Mouse (Mus musculus) stomach, embryonic 14.5 days (tissue): ENCODE results near the gene Barx1. TPM values are rescaled to one million over a fixed set of nuclear protein-coding genes. Genes with fewer than 3 reads are reported as not detected.
A peak's percentile ranks its signal among the peaks of the same experiment; 100 is the strongest.

Source experiments
- ATAC-seq: fragments of 200-750 bp; cut with Nextera tagmentation; 2 replicates; pipeline ENCODE4 v1.8.0; 2017; ENCODE audit warnings: low read depth, moderate TSS enrichment; ENCODE audit not compliant: insufficient number of reproducible peaks, insufficient read depth, low FRiP score
- H3K27ac ChIP-seq: fragments of 300-500 bp; sonication (generic); 2 replicates; pipeline ENCODE4 v1.5.1; 2014; ENCODE audit warnings: mild to moderate bottlenecking, low read length, moderate library complexity, mixed read lengths
- H3K27me3 ChIP-seq: fragments of 300-500 bp; sonication (generic); 2 replicates; pipeline ENCODE4 v1.6.1; 2014; ENCODE audit warnings: low read length, control low read depth, mixed read lengths; ENCODE audit not compliant: control insufficient read depth, insufficient read depth
- H3K36me3 ChIP-seq: fragments of 300-500 bp; sonication (generic); 2 replicates; pipeline ENCODE4 v1.6.1; 2014; ENCODE audit warnings: mild to moderate bottlenecking, control low read depth, low read length, moderate library complexity, mixed read lengths; ENCODE audit not compliant: control insufficient read depth, insufficient read depth
- H3K4me1 ChIP-seq: fragments of 300-500 bp; sonication (generic); 2 replicates; pipeline ENCODE4 v1.6.1; 2014; ENCODE audit warnings: low read length, control low read depth, mixed read lengths; ENCODE audit not compliant: control insufficient read depth, insufficient read depth
- H3K4me2 ChIP-seq: fragments of 300-500 bp; sonication (generic); replicated peaks from 2 replicates; pipeline ENCODE4 v1.6.1; 2014; ENCODE audit warnings: low read depth, low read length, control low read depth
- H3K4me3 ChIP-seq: fragments of 300-500 bp; sonication (generic); 2 replicates; pipeline ENCODE4 v1.5.1; 2014; ENCODE audit warnings: low read depth, low read length, control low read depth
- H3K9ac ChIP-seq: fragments of 300-500 bp; sonication (generic); replicated peaks from 2 replicates; pipeline ENCODE4 v1.6.1; 2014; ENCODE audit warnings: low read depth, mild to moderate bottlenecking, control low read depth, low read length, moderate library complexity, mixed read lengths
- H3K9me3 ChIP-seq: fragments of 300-500 bp; sonication (generic); 2 replicates; pipeline ENCODE4 v1.6.1; 2016; ENCODE audit warnings: low read depth, low read length, control low read depth; ENCODE audit not compliant: control insufficient read depth
- WGBS: fragments of 180-500 bp; shearing (Covaris S2); extraction: QIAGEN DNeasy Blood & Tissue Kit; methylation state at CpG from one replicate; pipeline ENCODE4 v1.1.7; 2014; 5-methylcytosine and 5-hydroxymethylcytosine counted together
- polyA plus RNA-seq: library from polyadenylated mRNA; unstranded; fragments of >200 nt; fragmentation: Nextera tagmentation; extraction: Ambion mirVana; gene quantifications from 2 replicates; pipeline ENCODE4 v1.2.1, GENCODE M21; 2014

Barx1 gene
- polyA plus RNA-seq, 1 experiment from 2014 or later = 128 TPM

DNA sequence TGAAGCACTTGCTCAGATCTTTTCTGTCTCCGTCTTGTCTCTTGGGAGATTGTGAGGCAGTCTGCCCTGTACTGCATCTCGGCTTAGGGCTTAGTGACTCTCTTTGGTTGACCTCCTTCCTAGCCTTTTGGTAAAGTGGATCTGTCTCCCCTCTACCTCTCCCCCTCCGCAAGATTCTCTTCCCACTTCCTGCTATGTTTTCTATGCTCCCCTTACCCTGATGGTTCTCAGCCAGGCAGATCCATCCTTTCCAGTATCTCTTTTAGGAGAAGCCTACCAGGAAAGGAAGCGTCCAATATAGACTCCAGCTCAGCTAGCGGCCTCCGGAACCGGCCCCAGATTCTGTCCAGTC is 1.2 kb downstream of the Barx1 start:
- peak overlapping the region; percentile 76 for H3K4me2 ChIP-seq
- H3K4me1 ChIP-seq = peaks cover 14% of the 10 kb centered on the region; the same call in 1 of the 2 replicates
- WGBS = 9% methylated on average over 7 of the region's 7 CpGs
- H3K27ac ChIP-seq = peak overlapping the region; percentile 95; the same call in 1 of the 2 replicates
- no peak for ATAC-seq
- H3K9ac ChIP-seq = peak overlapping the region; percentile 83
- 0 out of 2 replicates have a peak, but pooled peaks cover 3% of the 10 kb centered on the region for H3K27me3 ChIP-seq
- no peaks in the 10 kb centered on the region for H3K9me3 ChIP-seq
- H3K36me3 ChIP-seq = peaks cover 8% of the 10 kb centered on the region; the same call in 1 of the 2 replicates
- H3K4me3 ChIP-seq = peak overlapping the region; percentile 72

DNA sequence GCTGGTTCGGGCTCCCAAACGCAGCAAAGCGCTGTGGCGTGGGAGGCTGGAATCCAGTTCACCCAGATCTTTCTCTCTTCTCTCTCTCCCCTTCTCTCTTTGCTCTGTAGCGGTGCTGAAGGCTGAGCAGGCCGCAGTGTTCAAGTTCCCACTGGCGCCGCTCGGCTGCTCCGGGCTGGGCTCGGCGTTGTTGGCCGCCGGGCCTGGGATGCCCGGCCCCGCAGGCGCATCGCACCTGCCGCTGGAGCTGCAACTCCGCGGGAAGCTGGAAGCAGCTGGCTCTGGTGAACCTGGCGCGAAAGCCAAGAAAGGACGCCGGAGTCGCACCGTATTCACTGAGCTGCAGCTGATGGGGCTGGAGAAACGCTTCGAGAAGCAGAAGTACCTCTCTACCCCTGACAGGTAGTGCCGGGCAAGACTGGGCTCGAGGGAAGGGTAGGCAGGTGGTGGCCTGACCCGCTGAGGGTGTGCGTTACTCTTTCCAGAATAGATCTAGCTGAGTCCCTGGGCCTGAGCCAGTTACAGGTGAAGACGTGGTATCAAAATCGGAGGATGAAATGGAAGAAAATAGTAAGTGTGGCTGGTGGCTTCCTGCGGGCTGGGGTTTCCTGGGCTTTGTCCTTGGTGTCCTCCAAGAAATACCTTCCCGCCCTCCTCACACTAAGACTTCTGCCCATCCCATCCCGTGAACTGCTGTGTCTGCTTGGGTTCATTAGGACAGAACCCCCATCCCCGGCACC is 2.3 kb downstream of the Barx1 start:
- Histone ChIP-seq H3K4me3 (peak overlapping the region; percentile 72), H3K36me3 (peaks cover 8% of the 10 kb centered on the region; the same call in 1 of the 2 replicates), H3K9ac (peak overlapping the region; percentile 83), H3K9me3 (no peaks in the 10 kb centered on the region), H3K4me2 (peak overlapping the region; percentile 76), H3K27me3 (0 out of 2 replicates have a peak, but pooled peaks cover 3% of the 10 kb centered on the region), H3K27ac (peak overlapping the region; percentile 95), H3K4me1 (peaks cover 13% of the 10 kb centered on the region; the same call in 1 of the 2 replicates)
- WGBS = 4% methylated on average over 39 of the region's 39 CpGs
- ATAC-seq = no peak

DNA sequence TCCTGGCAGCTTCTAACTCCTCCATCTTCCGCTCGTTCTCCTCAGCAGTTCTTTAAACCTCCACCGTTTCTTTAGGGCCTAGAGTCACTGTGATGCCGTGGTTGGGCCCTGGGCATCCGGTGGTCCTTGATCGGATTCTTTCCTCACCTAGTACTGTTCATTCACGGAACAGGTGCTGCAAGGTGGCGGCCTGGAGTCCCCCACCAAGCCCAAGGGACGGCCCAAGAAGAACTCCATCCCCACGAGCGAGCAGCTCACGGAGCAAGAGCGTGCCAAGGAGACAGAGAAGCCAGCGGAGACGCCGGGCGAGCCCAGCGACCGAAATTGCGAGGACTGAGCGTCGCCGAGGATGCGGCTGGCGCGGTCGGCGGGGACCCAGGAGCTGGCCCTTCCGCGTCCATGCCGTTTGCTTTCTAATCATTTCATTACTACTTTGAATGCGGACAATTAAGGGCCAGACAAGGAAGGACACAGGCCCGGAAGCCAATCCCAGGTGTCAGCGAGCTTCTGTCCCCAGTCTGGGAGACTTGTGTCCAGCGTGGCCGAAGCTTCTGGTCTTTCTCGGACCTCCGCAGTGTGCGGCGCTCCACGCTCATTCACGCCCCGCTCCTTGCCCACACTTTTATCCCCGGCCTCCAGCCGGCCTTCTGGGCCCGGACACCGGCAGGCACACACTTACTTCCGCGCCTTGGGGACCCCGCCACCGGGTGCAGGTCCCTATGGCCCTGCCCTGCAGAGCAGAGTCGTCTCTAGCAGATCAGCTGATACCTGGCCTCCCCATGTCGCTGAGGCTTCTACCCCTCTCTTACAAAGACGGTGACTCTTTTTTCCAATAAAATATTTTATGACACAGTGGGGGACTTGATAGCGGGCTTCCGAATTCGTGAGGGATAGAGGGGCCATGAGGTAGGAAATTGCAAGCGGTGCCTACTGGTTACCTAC is 3.1 kb downstream of the Barx1 start:
- Histone ChIP-seq H3K27ac (peak overlapping the region; percentile 95), H3K4me2 (peak overlapping the region; percentile 76), H3K4me3 (peak overlapping the region; percentile 72), H3K4me1 (0 out of 2 replicates have a peak, but pooled peaks cover 5% of the 10 kb centered on the region), H3K36me3 (peaks cover 8% of the 10 kb centered on the region; the same call in 1 of the 2 replicates), H3K9me3 (no peaks in the 10 kb centered on the region), H3K9ac (peak overlapping the region; percentile 83), H3K27me3 (0 out of 2 replicates have a peak, but pooled peaks cover 8% of the 10 kb centered on the region)
- no peak for ATAC-seq
- WGBS = 5% methylated on average over 58 of the region's 58 CpGs

DNA sequence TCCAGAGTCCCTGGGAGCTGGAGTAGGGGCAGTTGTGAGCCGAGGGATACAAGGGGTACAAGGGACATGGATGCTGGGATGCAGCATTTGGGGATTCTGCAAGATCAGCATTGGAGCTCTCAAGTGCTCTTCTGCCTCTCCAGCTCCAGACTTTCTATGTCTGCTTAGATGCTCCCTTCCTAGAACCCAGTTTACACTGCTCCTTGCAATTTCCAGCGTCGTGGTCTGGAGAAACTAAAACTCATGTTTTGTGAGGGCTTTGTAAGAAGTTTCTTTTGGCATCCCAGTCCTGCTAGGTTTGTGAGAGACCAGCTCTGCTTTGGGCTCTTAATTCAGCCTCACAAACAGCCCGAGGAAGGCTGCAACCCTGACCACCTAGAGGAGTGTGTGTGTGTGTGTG is 4.7 kb downstream of the Barx1 start:
- peak overlapping the region; percentile 76 for H3K4me2 ChIP-seq
- H3K4me1 ChIP-seq = 0 out of 2 replicates have a peak, but pooled peaks cover 4% of the 10 kb centered on the region
- WGBS = 9% methylated on average over 4 of the region's 4 CpGs
- H3K27me3 ChIP-seq = 0 out of 2 replicates have a peak, but pooled peaks cover 7% of the 10 kb centered on the region
- H3K4me3 ChIP-seq = peak overlapping the region; percentile 72; the same call in 1 of the 2 replicates
- no peak for ATAC-seq
- H3K27ac ChIP-seq = peak overlapping the region; percentile 94
- H3K9me3 ChIP-seq = no peaks in the 10 kb centered on the region
- peaks cover 8% of the 10 kb centered on the region; the same call in 1 of the 2 replicates for H3K36me3 ChIP-seq
- 0 out of 2 replicates have a peak overlapping the region, but pooled peaks have one; percentile 14 for H3K9ac ChIP-seq

DNA sequence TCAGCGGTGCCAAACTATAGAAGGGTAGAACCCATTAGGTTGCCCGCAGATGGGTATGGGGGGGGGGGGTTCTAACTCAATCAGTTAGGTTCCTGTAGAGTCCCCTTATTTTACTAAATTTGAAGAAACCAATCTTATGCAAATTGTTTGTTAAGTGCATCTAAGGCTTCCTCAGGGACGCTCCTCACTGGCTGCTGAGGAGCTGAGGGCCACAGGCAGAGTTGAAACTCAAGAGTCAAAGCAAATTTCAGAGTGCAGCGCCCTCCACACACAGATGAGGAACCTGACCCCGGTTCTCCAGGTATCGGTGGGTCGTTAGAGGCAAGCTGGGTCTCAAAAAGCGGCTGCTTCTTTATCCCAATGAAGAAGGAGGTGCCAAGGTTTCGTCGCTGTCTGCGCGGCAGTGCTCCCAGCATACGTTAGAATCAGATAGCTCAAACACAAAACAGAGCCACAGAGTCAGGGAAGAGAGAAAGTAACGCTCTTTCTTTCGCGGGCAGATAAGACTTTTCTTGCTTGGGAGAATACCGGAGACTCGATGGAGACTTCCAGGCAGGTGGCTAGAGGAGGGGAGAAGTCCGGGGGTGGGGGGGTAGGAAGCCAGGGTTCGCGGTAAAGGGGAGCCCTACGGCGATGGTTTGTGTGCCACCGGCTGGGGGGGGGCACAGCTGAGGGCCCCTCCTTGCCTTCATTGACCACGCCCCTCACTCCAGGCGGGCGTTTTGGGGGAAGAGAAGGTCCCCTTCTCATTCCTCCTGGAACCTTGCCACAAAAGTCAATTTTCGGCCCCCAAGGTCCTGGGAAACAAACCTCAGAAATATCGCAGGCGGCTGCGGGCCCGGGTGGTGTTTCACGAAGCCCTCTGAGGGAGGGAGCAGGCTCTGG is 5.5 kb downstream of the Barx1 start:
- Histone ChIP-seq H3K27me3 (0 out of 2 replicates have a peak, but pooled peaks cover 9% of the 10 kb centered on the region), H3K4me1 (0 out of 2 replicates have a peak, but pooled peaks cover 4% of the 10 kb centered on the region), H3K27ac (peak overlapping the region; percentile 94), H3K36me3 (peaks cover 8% of the 10 kb centered on the region; the same call in 1 of the 2 replicates), H3K4me2 (peak overlapping the region; percentile 76), H3K4me3 (peak overlapping the region; percentile 72), H3K9me3 (no peaks in the 10 kb centered on the region), H3K9ac (peak overlapping the region; percentile 67)
- peak; percentile 11; the same call in 1 of the 2 replicates for ATAC-seq
- 4% methylated on average over 33 of the region's 33 CpGs for WGBS

DNA sequence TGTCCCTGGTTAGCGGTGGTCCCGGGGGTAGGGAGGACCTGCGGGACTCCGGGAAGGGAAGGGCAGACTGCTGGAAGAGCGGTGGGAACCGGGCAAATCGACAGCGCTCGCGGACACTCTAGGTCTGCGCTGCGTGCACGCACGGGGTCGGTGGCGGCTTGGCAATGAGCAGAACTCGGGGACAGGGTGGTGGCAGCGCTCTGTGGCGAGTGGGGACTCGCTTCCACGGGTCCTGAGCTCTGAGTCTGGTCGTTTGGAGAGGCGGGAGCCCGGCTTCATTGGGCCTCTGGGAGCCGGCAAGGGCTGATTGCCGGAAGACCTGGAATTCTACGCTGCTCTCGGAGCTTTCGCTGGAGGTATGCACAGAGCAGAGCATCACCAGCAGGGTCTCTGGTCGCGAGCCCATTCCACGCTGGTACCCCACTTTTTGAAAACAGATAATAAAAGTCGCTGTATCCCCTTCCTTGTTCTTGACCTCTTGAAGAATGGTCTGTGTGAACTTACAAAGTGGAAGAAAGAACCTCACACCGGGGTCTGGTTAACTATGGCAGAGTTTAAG is 6.3 kb downstream of the Barx1 start:
- H3K9me3 ChIP-seq = no peaks in the 10 kb centered on the region
- peak overlapping the region; percentile 94 for H3K27ac ChIP-seq
- H3K9ac ChIP-seq = peak overlapping the region; percentile 67
- WGBS = under 1% methylated on average over 33 of the region's 34 CpGs
- H3K4me1 ChIP-seq = 0 out of 2 replicates have a peak, but pooled peaks cover 4% of the 10 kb centered on the region
- peak; percentile 16; the same call in 1 of the 2 replicates for ATAC-seq
- H3K4me2 ChIP-seq = peak overlapping the region; percentile 76
- peaks cover 8% of the 10 kb centered on the region; the same call in 1 of the 2 replicates for H3K36me3 ChIP-seq
- 0 out of 2 replicates have a peak, but pooled peaks cover 9% of the 10 kb centered on the region for H3K27me3 ChIP-seq
- H3K4me3 ChIP-seq = peak overlapping the region; percentile 72

DNA sequence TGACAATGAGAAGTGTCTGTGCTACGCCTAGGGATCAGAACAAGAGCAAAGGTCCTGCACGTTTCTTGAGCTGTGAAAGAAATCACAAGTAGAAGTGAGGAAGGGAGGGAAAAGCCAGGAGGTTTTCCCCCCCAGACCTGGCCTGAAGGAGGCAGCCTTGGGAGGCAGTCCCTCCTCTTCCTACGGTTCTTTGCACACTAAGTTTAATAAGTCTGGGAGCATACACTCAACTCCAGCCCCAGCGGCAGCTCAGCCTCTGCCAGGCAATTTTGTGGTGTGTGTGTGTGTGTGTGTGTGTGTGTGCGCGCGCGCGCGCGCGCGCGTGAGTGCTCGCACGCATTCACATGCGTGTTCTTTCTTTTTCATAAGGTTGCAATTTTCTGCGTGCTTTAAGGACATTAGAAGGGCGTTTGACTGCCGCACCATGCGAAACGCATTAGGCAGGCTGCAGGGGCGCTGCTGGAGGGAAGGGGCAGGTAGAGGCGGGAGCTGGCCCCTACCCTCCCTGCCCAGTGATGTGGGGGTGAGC is 9.6 kb downstream of the Barx1 start:
- 2% methylated on average over 24 of the region's 24 CpGs for WGBS
- peak overlapping the region; percentile 22; the same call in 1 of the 2 replicates for H3K27ac ChIP-seq
- ATAC-seq = no peak
- no peaks in the 10 kb centered on the region for H3K36me3 ChIP-seq
- 0 out of 2 replicates have a peak, but pooled peaks cover 4% of the 10 kb centered on the region for H3K4me1 ChIP-seq
- H3K9me3 ChIP-seq = no peaks in the 10 kb centered on the region
- H3K4me2 ChIP-seq = peak overlapping the region; percentile 44
- H3K4me3 ChIP-seq = peak overlapping the region; percentile 22
- H3K9ac ChIP-seq = 0 out of 2 replicates have a peak overlapping the region, but pooled peaks have one; percentile 10
- 0 out of 2 replicates have a peak, but pooled peaks cover 9% of the 10 kb centered on the region for H3K27me3 ChIP-seq
